Mouse (Mus musculus): ENCODE data around the gene Creb5.

DNA sequence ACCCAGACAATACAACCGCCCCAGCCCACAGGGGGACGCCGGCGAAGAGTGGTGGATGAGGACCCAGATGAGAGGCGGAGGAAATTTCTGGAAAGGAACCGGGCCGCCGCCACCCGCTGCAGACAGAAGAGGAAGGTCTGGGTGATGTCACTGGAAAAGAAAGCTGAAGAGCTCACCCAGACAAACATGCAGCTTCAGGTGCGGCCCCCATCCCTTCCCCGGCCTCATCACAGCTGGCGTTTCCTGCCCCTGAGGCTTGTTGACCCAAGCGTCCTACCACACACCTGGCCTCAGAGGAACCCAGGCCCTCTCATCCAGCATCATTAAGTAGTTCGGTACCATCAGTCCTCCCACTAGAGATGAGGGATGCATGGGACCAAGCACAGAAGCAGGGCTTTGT lies 398.3 kb downstream of the Creb5 start:
- TF ChIP-seq CTCF (IDR thresholded peaks at IDR 0.05; ENCODE audit: low read depth, low read length) (no peak), POLR2A (IDR thresholded peaks at IDR 0.05; ENCODE audit: insufficient read depth, low read length) (no peak)

Measured in ES-Bruce4 (cell line).